Mouse (Mus musculus) midbrain, postnatal 0 days (tissue): ENCODE data around the gene Oaf. TPM values are rescaled to one million over a fixed set of nuclear protein-coding genes. Genes with fewer than 3 reads are reported as not detected.

Experiments used
- ATAC-seq: fragments of 200-750 bp; cut with Nextera tagmentation; 2 replicates; pipeline ENCODE4 v1.8.0; 2017; ENCODE audit warnings: moderate number of reproducible peaks, mild to moderate bottlenecking, moderate TSS enrichment, moderate library complexity; ENCODE audit not compliant: low FRiP score
- DNase-seq: peaks from one replicate; pipeline ENCODE4 v3.0.0-alpha.2; 2015; ENCODE audit warnings: low spot score
- H3K27ac ChIP-seq: fragments of 300-500 bp; sonication (generic); 2 replicates; pipeline ENCODE4 v1.5.1; 2014; ENCODE audit warnings: low read depth, mild to moderate bottlenecking, low read length, mixed read lengths
- H3K27me3 ChIP-seq: fragments of 300-500 bp; sonication (generic); 2 replicates; pipeline ENCODE4 v1.6.1; 2014; ENCODE audit warnings: low read length, control low read depth, mixed read lengths; ENCODE audit not compliant: insufficient read depth
- H3K36me3 ChIP-seq: fragments of 300-500 bp; sonication (generic); 2 replicates; pipeline ENCODE4 v1.6.1; 2014; ENCODE audit warnings: low read length, control low read depth, mixed read lengths; ENCODE audit not compliant: insufficient read depth
- H3K4me1 ChIP-seq: fragments of 300-500 bp; sonication (generic); 2 replicates; pipeline ENCODE4 v1.6.1; 2014; ENCODE audit warnings: mild to moderate bottlenecking, control low read depth, antibody characterized with exemption, low read length, mixed read lengths; ENCODE audit not compliant: insufficient read depth
- H3K4me2 ChIP-seq: fragments of 300-500 bp; sonication (generic); 2 replicates; pipeline ENCODE4 v1.6.1; 2014; ENCODE audit warnings: low read depth, mild to moderate bottlenecking, low read length, mixed read lengths; ENCODE audit not compliant: poor library complexity, severe bottlenecking
- H3K4me3 ChIP-seq: fragments of 300-500 bp; sonication (generic); 2 replicates; pipeline ENCODE4 v1.5.1; 2014; ENCODE audit warnings: low read depth, mild to moderate bottlenecking, low read length, moderate library complexity
- H3K9ac ChIP-seq: fragments of 300-500 bp; sonication (generic); replicated peaks from 2 replicates; pipeline ENCODE4 v1.6.1; 2014; ENCODE audit warnings: mild to moderate bottlenecking, low read length, moderate library complexity, mixed read lengths; ENCODE audit not compliant: poor library complexity, severe bottlenecking
- H3K9me3 ChIP-seq: fragments of 300-500 bp; sonication (generic); 2 replicates; pipeline ENCODE4 v1.6.1; 2016; ENCODE audit warnings: low read length, control low read depth
- CTCF ChIP-seq: IDR thresholded peaks from 2 replicates; pipeline ENCODE4 v1.5.1; 2016; ENCODE audit warnings: antibody characterized with exemption, mild to moderate bottlenecking
- WGBS: fragments of 180-500 bp; shearing (Covaris S2); extraction: QIAGEN DNeasy Blood & Tissue Kit; methylation state at CpG from one replicate; pipeline ENCODE4 v1.1.7; 2014; 5-methylcytosine and 5-hydroxymethylcytosine counted together
- polyA plus RNA-seq: library from polyadenylated mRNA; unstranded; fragments of >200 nt; fragmentation: Nextera tagmentation; extraction: Ambion mirVana; gene quantifications from 2 replicates; pipeline ENCODE4 v1.2.1, GENCODE M21; 2015
- total RNA-seq: library from RNA; depleted of rRNA; stranded (reverse); fragments of >200 nt; gene quantifications from 2 replicates; pipeline ENCODE4 v1.2.3, GENCODE M21; 2014

The Oaf gene
- total and polyA plus RNA-seq, 2 experiments from 2014 or later: 4.5 to 4.7 TPM

DNA sequence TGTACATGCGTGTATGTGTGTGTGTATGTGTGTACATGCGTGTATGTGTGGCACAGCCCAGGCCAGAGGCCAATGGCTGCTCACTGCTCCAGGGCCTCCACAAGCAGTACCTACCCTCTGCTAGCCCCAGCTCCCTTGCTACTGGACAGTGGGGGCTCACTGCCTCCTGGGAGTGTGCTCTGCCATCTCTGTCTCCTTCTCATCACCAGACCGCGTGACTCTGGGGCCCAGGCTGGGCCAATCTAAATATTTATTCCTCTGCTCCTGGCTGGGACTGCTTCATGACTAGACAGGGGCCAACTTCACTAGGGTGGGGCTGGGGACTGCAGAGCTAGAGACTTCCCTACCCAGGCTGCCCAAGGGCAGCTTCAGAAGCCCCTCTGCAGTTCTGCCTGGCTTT is 7.9 kb downstream of the Oaf start:
- H3K27ac ChIP-seq: no peak overlapping the region
- no peaks in the 10 kb centered on the region for H3K36me3 ChIP-seq
- WGBS: 81% methylated on average over 4 of the region's 4 CpGs
- no peak overlapping the region for H3K4me3 ChIP-seq
- no peaks in the 10 kb centered on the region for H3K27me3 ChIP-seq
- H3K9me3 ChIP-seq: no peaks in the 10 kb centered on the region
- ATAC-seq: no peak
- no peak for DNase-seq
- no peaks in the 10 kb centered on the region for H3K4me1 ChIP-seq
- H3K9ac ChIP-seq: no peak overlapping the region
- no peak overlapping the region for H3K4me2 ChIP-seq
- TF ChIP-seq CTCF: no peak

DNA sequence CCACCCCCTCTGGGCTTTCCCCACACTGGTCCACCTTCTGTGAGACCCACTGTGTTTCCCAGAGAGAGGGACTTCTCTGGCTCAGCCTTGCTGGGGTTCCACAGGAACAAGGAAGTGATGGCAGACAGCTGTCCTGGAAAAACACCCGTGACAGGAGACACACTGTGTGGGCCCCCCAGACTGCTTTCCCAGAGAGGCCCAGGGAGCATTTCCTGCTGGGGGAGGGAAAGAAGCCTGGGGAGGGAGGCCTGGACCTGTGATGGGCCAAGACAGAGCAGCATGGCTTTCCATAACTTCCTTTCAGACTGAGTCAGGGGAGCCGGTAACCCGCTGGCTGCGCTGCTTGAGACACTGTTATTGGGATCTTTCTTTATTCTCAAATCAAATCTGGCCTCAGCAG is 8.8 kb downstream of the Oaf start:
- 74% methylated on average over 4 of the region's 4 CpGs for WGBS
- DNase-seq: no peak
- no peak for ATAC-seq

DNA sequence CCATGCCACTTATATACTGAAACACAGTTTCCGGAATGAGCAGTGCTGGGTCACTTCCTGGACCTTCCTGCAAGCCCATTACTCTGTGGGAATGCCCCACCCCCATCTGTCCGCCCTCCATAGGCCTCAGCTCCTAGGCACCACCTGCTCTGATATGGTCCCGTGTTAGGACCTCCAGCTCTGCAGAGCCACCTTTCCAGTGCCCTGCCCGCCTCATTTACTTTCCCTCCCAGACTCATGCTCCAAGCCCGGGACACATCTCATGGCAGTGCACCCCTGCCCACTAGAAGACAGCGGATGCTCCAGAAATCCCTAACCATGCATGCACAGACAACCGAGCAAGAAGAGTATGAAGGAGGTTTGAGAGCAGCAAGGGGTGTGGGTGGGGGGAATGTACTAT is 9.7 kb downstream of the Oaf start:
- no peak for ATAC-seq
- Histone ChIP-seq H3K27ac (no peak overlapping the region), H3K4me3 (no peak overlapping the region), H3K4me1 (no peaks in the 10 kb centered on the region), H3K9me3 (no peaks in the 10 kb centered on the region), H3K36me3 (no peaks in the 10 kb centered on the region), H3K27me3 (no peaks in the 10 kb centered on the region), H3K4me2 (no peak overlapping the region), H3K9ac (no peak overlapping the region)
- no peak for DNase-seq
- no peak for TF ChIP-seq CTCF
- WGBS: 89% methylated on average over 7 of the region's 7 CpGs

More for the DNA sequence above, 8.8 kb downstream of the Oaf start:
- TF ChIP-seq CTCF: no peak
- Histone ChIP-seq H3K9ac (no peak overlapping the region), H3K9me3 (no peaks in the 10 kb centered on the region), H3K4me3 (no peak overlapping the region), H3K27ac (no peak overlapping the region), H3K4me1 (no peaks in the 10 kb centered on the region), H3K27me3 (no peaks in the 10 kb centered on the region), H3K36me3 (no peaks in the 10 kb centered on the region), H3K4me2 (no peak overlapping the region)

DNA sequence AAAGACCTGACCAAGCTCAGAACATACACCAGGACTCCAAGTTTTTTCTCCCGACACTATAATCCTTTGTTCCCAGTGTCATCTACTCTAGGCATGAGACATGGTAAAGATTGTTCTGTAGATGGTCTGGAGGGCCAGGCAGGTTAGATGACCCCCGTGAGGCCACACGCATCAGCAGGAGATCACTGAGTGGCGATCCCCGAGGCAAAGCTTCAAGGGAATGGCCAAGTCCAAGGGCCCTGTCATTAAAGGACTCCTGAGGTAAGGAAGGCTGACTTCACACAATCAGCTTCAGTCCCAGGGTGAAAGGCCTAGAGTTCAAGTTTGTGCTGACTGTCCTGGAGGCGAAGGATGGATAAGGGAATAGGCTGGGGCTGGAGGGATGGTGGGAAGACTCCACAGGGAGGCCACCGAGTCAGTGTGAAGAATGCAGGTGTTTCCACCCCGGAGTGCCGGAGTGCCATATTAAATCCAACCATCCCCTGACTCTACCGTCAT is 10.3 kb downstream of the Oaf start:
- Histone ChIP-seq H3K4me2 (no peak overlapping the region), H3K9ac (no peak overlapping the region), H3K27ac (no peak overlapping the region), H3K9me3 (no peaks in the 10 kb centered on the region), H3K27me3 (no peaks in the 10 kb centered on the region), H3K36me3 (no peaks in the 10 kb centered on the region), H3K4me1 (no peaks in the 10 kb centered on the region), H3K4me3 (no peak overlapping the region)
- TF ChIP-seq CTCF: no peak
- no peak for DNase-seq
- 93% methylated on average over 10 of the region's 10 CpGs for WGBS
- no peak for ATAC-seq

DNA sequence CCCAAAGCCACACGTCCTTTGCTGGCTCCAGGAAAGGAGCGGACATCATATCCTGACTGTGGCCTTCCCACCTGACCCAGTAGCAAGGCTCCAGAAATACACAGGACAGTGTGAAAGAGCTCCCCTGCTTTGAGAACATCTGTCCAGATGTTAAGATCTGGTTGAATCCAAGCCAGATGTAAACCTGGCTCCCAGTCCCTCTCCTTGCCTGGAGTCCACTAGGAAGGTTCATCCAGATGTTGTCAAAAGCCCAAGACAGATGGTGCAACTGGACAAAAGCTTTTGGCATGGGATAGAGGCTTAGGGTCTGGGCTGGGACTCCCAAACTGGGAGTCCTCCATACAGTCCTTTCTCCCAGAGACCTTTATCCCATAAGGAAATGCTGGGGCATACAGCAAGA is 11.0 kb downstream of the Oaf start:
- no peaks in the 10 kb centered on the region for H3K27me3 ChIP-seq
- no peak overlapping the region for H3K4me2 ChIP-seq
- ATAC-seq: no peak
- no peak overlapping the region for H3K27ac ChIP-seq
- no peak overlapping the region for H3K9ac ChIP-seq
- no peaks in the 10 kb centered on the region for H3K9me3 ChIP-seq
- no peaks in the 10 kb centered on the region for H3K4me1 ChIP-seq
- WGBS: 85% methylated on average over 2 of the region's 2 CpGs
- H3K36me3 ChIP-seq: no peaks in the 10 kb centered on the region
- TF ChIP-seq CTCF: no peak
- no peak overlapping the region for H3K4me3 ChIP-seq
- no peak for DNase-seq

DNA sequence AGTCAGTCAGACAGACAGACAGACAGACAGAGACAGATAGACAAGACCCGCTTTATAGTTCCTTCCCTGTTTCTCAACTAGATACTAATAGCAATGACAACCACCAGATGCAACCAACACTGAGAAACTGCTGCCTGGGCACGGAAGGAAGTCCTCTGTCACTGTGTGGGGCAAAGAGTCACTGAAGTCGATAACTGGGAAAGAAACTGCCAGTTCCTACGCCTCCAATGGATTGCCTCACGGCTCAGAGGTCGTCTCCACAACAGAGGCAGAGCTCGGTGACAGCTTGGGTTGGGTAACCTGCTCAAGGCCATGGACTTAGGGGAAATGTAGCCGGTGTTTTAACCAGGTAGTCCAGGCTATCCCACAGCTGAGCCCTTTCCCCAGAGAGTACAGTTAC is 12.1 kb downstream of the Oaf start:
- no peak overlapping the region for H3K27ac ChIP-seq

More for the DNA sequence above, 12.1 kb downstream of the Oaf start:
- Histone ChIP-seq H3K4me1 (no peaks in the 10 kb centered on the region), H3K4me2 (no peak overlapping the region), H3K4me3 (no peak overlapping the region), H3K9ac (no peak overlapping the region), H3K27me3 (no peaks in the 10 kb centered on the region), H3K36me3 (no peaks in the 10 kb centered on the region), H3K9me3 (no peaks in the 10 kb centered on the region)
- DNase-seq (no peak), ATAC-seq (no peak)
- 86% methylated on average over 8 of the region's 8 CpGs for WGBS
- TF ChIP-seq CTCF: no peak
